Comparison of ENCODE assay signal across 15 mouse cellular contexts in genomic region chr3:115706736-115707135, GRCm38 (mm10).
"Had no signal": no experiment of that assay in that cellular context is flagged by ENCODE, and none has a peak within 500 bp of the region (broad histone marks: within the 10 kb centered on the region; RNA-seq: fewer than 3 reads in every experiment).

No protein-coding gene starts in this region.

- ATAC-seq: hindbrain, postnatal 0 days; intestine, embryonic 16.5 days had no signal

- DNase-seq: gastrocnemius, postnatal 14 days; gastrocnemius, postnatal 36 days; heart, adult 2 months; heart, postnatal 14 days; heart, postnatal 36 days; kidney, adult 11 months; kidney, adult 2 months; kidney, adult 9 months; kidney, postnatal 14 days; kidney, postnatal 4 days; layer of hippocampus, postnatal 36 days; liver; liver, embryonic 13.5 days had no signal
